Mouse (Mus musculus) testis, adult 2 months (tissue): ENCODE results near the gene Fxyd4.

Experiments
- CTCF ChIP-seq: fragments of 200-500 bp; IDR thresholded peaks from 2 replicates; pipeline ENCODE4 v1.5.1; 2012; ENCODE audit warnings: low read depth, mild to moderate bottlenecking, inconsistent platforms, low read length, moderate library complexity; ENCODE audit not compliant: control insufficient read depth, insufficient read depth, insufficient replicate concordance
- POLR2A ChIP-seq: fragments of 200-500 bp; IDR thresholded peaks from 2 replicates; pipeline ENCODE4 v1.6.1; 2012; ENCODE audit warnings: low read depth, mild to moderate bottlenecking, inconsistent platforms, low read length, moderate library complexity; ENCODE audit not compliant: control insufficient read depth

GRCm38 (mm10) chr6:117938951-117939350 lies 1.5 kb upstream of the Fxyd4 start:
- no peak for TF ChIP-seq CTCF
- no peak for TF ChIP-seq POLR2A
